Comparison of ENCODE assay signal across 8 mouse cellular contexts in genomic region chr8:83443052-83443400, GRCm38 (mm10). TPM values are rescaled to one million over a fixed set of nuclear protein-coding genes. Genes with fewer than 3 reads are reported as not detected.
DNase-seq lines count a peak whose midpoint lies in the region; ATAC-seq and TF ChIP-seq lines count a peak whose summit lies in the region.

No protein-coding gene starts in this region.

- 33% methylated on average over 5 of the region's 5 CpGs for WGBS in heart, embryonic 13.5 days
- WGBS in hindbrain, embryonic 11.5 days: 30% methylated on average over 5 of the region's 5 CpGs
- WGBS in midbrain, embryonic 10.5 days: 32% methylated on average over 5 of the region's 5 CpGs

- peak overlapping the region; percentile 83 for H3K4me2 ChIP-seq in heart, embryonic 13.5 days
- peak overlapping the region; percentile 49 for H3K4me2 ChIP-seq in hindbrain, embryonic 11.5 days (replicated peaks; ENCODE audit: low read depth, low read length)

- intact Hi-C loops in heart, postnatal 36 days (cut with DNase I): loop anchor here (5.0 to 10.0 kb wide), 3 partner anchors 111 to 829 kb away; partner anchors contain the start of genes Ccdc130 and Elmod2

- no peak for ATAC-seq in heart, embryonic 13.5 days (ENCODE audit: extremely low read depth, insufficient number of reproducible peaks, low FRiP score, low TSS enrichment)
- no peak; the same call in 1 of the 2 replicates for ATAC-seq in hindbrain, embryonic 11.5 days (ENCODE audit: low FRiP score)
- ATAC-seq in monocyte, adult 5-6 weeks (replicated peaks; ENCODE audit: insufficient number of reproducible peaks, low FRiP score, low TSS enrichment, poor library complexity, severe bottlenecking): no peak

- DNase-seq in heart, postnatal 36 days: no peak
- DNase-seq in hindbrain, embryonic 11.5 days (ENCODE audit: low spot score): peak; percentile 43
- no peak for DNase-seq in midbrain, embryonic 10.5 days (ENCODE audit: low spot score)
- DNase-seq in adipocyte (ENCODE audit: low spot score): no peak
- no peak for DNase-seq in embryo, embryonic 10.5 days (ENCODE audit: low spot score)

- no peaks in the 10 kb centered on the region for H3K9me3 ChIP-seq in heart, embryonic 13.5 days
- H3K9me3 ChIP-seq in hindbrain, embryonic 11.5 days (ENCODE audit: control insufficient read depth, low read length): no peaks in the 10 kb centered on the region
- H3K9me3 ChIP-seq in midbrain, embryonic 10.5 days (replicated peaks): no peaks in the 10 kb centered on the region

- peak overlapping the region; percentile 69 for H3K9ac ChIP-seq in heart, embryonic 13.5 days
- H3K9ac ChIP-seq in hindbrain, embryonic 11.5 days (ENCODE audit: low read depth, low read length): peak overlapping the region; percentile 64

- no peak for TF ChIP-seq POLR2A in bone marrow macrophage, adult 2 months (IDR thresholded peaks at IDR 0.05; ENCODE audit: borderline replicate concordance, low read depth, low read length)

- peak overlapping the region; percentile 69 for H3K27ac ChIP-seq in heart, embryonic 13.5 days (replicated peaks)
- no peak overlapping the region for H3K27ac ChIP-seq in bone marrow macrophage, adult 2 months (ENCODE audit: insufficient read depth, low read depth, low read length)
- peak overlapping the region; percentile 79 for H3K27ac ChIP-seq in hindbrain, embryonic 11.5 days (ENCODE audit: low read depth, low read length)
- H3K27ac ChIP-seq in midbrain, embryonic 10.5 days (replicated peaks): peak overlapping the region; percentile 97

- peaks cover 17% of the 10 kb centered on the region for H3K4me1 ChIP-seq in heart, embryonic 13.5 days
- H3K4me1 ChIP-seq in bone marrow macrophage, adult 2 months (ENCODE audit: control insufficient read depth, insufficient read depth, low read length): peaks cover 15% of the 10 kb centered on the region
- no peaks in the 10 kb centered on the region for H3K4me1 ChIP-seq in hindbrain, embryonic 11.5 days (replicated peaks; ENCODE audit: control insufficient read depth, insufficient read depth, low read length)
- H3K4me1 ChIP-seq in midbrain, embryonic 10.5 days: peaks cover 22% of the 10 kb centered on the region

- H3K27me3 ChIP-seq in heart, embryonic 13.5 days (replicated peaks): no peaks in the 10 kb centered on the region
- no peaks in the 10 kb centered on the region for H3K27me3 ChIP-seq in hindbrain, embryonic 11.5 days (ENCODE audit: control insufficient read depth, insufficient read depth, low read length)
- H3K27me3 ChIP-seq in midbrain, embryonic 10.5 days (ENCODE audit: low read depth, poor library complexity, severe bottlenecking): no peaks in the 10 kb centered on the region

- peak overlapping the region; percentile 91 for H3K4me3 ChIP-seq in heart, embryonic 13.5 days
- peak overlapping the region; percentile 66 for H3K4me3 ChIP-seq in bone marrow macrophage, adult 2 months (ENCODE audit: insufficient read depth, low read length)
- peak overlapping the region; percentile 96 for H3K4me3 ChIP-seq in hindbrain, embryonic 11.5 days (ENCODE audit: low read depth, low read length)
- H3K4me3 ChIP-seq in midbrain, embryonic 10.5 days: peak overlapping the region; percentile 91

- TF ChIP-seq CTCF in bone marrow macrophage, adult 2 months (IDR thresholded peaks at IDR 0.05; ENCODE audit: low read depth, low read length): no peak

- peaks cover under 1% of the 10 kb centered on the region for H3K36me3 ChIP-seq in heart, embryonic 13.5 days
- H3K36me3 ChIP-seq in hindbrain, embryonic 11.5 days (ENCODE audit: control insufficient read depth, insufficient read depth, low read length): no peaks in the 10 kb centered on the region
- H3K36me3 ChIP-seq in midbrain, embryonic 10.5 days: no peaks in the 10 kb centered on the region

RNA-seq across cellular contexts. Expression of gene Scoc, which starts 15.2 kb away (rescaled TPM):
- polyA plus RNA-seq in heart, embryonic 13.5 days (2015; fragmentation: Nextera tagmentation; extraction: Ambion mirVana): 80.1 and 83.2 TPM in 2 replicates
- total RNA-seq in heart, postnatal 36 days (2021): 10 to 100 TPM; 47.0 to 50.4 TPM
- polyA plus RNA-seq in bone marrow macrophage, adult 2 months (2012; ENCODE audit: insufficient read depth, insufficient read length, missing spikeins): 49.5 and 50.3 TPM in 2 replicates
- polyA plus RNA-seq in hindbrain, embryonic 11.5 days (2014; fragmentation: Nextera tagmentation; extraction: Ambion mirVana): 200 and 206 TPM in 2 replicates
- 129 and 131 TPM in 2 replicates for polyA plus RNA-seq in midbrain, embryonic 10.5 days (2016; fragmentation: Nextera tagmentation; extraction: Ambion mirVana)
- total RNA-seq in monocyte, adult 5-6 weeks (2017): 9.6 to 22.6 TPM (median 21.2 TPM) in 3 replicates

RNA-seq across cellular contexts. Expression of gene Clgn, which starts 53.4 kb away (rescaled TPM):
- polyA plus RNA-seq in heart, embryonic 13.5 days (2015; fragmentation: Nextera tagmentation; extraction: Ambion mirVana): 0.06 and 0.09 TPM in 2 replicates
- not detected for total RNA-seq in heart, postnatal 36 days (2021)
- polyA plus RNA-seq in bone marrow macrophage, adult 2 months (2012; ENCODE audit: insufficient read depth, insufficient read length, missing spikeins): 0.20 TPM in 1 of 2 replicates, not detected in the other
- polyA plus RNA-seq in hindbrain, embryonic 11.5 days (2014; fragmentation: Nextera tagmentation; extraction: Ambion mirVana): 4.4 and 5.6 TPM in 2 replicates
- 3.0 and 4.7 TPM in 2 replicates for polyA plus RNA-seq in midbrain, embryonic 10.5 days (2016; fragmentation: Nextera tagmentation; extraction: Ambion mirVana)
- total RNA-seq in monocyte, adult 5-6 weeks (2017): 0.29 TPM in 1 of 3 replicates, not detected in the others
